Mouse (Mus musculus) testis, adult 2 months (tissue): ENCODE results near the gene Fhl3.

Source experiments
- CTCF ChIP-seq: fragments of 200-500 bp; IDR thresholded peaks from 2 replicates; pipeline ENCODE4 v1.5.1; 2012; ENCODE audit warnings: low read depth, mild to moderate bottlenecking, inconsistent platforms, low read length, moderate library complexity; ENCODE audit not compliant: control insufficient read depth, insufficient read depth, insufficient replicate concordance
- POLR2A ChIP-seq: fragments of 200-500 bp; IDR thresholded peaks from 2 replicates; pipeline ENCODE4 v1.6.1; 2012; ENCODE audit warnings: low read depth, mild to moderate bottlenecking, inconsistent platforms, low read length, moderate library complexity; ENCODE audit not compliant: control insufficient read depth

GRCm38 (mm10) chr4:124747851-124748250 lies 47.4 kb downstream of the Fhl3 start:
- TF ChIP-seq POLR2A, result no peak
- no peak for TF ChIP-seq CTCF
